Mouse (Mus musculus): ENCODE measurements around the gene Pdpn. TPM values are rescaled to one million over a fixed set of nuclear protein-coding genes. Genes with fewer than 3 reads are reported as not detected.
A peak's percentile ranks its signal among the peaks of the same experiment; 100 is the strongest.

Pdpn gene
- polyA plus RNA-seq, 1 experiment from 2014 or later: 54.8 TPM

DNA sequence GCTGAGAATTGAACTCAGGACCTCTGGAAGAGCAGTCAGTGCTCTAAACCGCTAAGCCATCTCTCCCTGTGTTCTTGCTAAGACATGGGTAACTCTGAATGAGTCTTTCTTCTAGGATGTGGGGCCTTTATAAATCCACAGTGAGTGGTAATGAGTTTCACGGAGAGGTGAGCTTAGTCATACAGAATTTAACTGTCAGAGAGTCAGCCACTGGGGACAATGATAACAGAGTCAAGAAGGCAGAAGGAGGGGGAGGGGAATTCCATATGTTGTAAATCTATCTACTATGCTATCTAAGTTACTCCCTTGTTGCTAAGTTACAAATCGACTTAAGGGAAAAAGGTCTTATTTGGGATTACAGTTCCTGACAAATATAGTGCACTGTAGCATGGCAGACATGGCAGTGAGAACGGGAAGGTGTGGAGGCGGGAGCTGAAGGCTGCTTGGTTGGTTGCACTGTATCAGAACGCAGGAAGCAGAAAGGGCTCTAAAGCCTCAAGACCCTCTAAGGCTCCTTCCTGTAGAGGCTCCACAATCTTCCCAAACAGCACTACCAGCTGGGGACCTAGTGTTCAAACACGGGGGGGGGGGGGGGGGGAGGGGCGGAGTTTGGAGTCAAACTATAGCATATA is 39.5 kb downstream of the Pdpn start:
- ATAC-seq (replicated peaks): peak; percentile 58
- H3K9ac ChIP-seq (replicated peaks): no peak overlapping the region
- WGBS: 63% methylated on average over 7 of the region's 8 CpGs
- no peaks in the 10 kb centered on the region for H3K27me3 ChIP-seq
- no peaks in the 10 kb centered on the region for H3K36me3 ChIP-seq
- no peak overlapping the region for H3K27ac ChIP-seq (replicated peaks)
- no peaks in the 10 kb centered on the region for H3K4me1 ChIP-seq
- H3K9me3 ChIP-seq: no peaks in the 10 kb centered on the region
- no peak overlapping the region for H3K4me3 ChIP-seq
- H3K4me2 ChIP-seq (replicated peaks): no peak overlapping the region

DNA sequence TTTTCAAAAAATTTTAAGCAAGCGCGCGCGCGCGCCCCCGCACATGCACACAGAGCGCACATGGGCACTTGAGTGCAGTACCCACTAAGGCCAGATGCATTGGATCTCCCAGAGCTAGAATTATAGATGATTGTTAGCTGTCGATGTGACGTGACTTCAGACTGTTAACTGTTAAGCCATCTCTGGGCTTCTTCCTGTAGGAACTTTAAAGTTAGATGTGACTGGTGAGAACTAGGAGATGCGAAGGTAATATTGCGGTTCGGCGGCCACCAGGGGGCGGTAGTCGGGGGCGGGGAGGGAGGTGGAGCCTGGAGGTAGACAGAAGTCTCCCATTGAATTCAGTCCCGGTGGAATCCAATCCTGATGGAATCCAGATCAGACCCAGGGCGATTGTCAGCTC is 40.8 kb downstream of the Pdpn start:
- no peak overlapping the region for H3K4me3 ChIP-seq
- peak overlapping the region; percentile 24; the same call in 1 of the 2 replicates for H3K4me2 ChIP-seq (replicated peaks)
- H3K9me3 ChIP-seq: no peaks in the 10 kb centered on the region
- no peaks in the 10 kb centered on the region for H3K4me1 ChIP-seq
- H3K27ac ChIP-seq (replicated peaks): no peak overlapping the region
- WGBS: 39% methylated on average over 19 of the region's 19 CpGs
- H3K27me3 ChIP-seq: no peaks in the 10 kb centered on the region
- H3K36me3 ChIP-seq: no peaks in the 10 kb centered on the region
- ATAC-seq (replicated peaks): peak; percentile 32; the same call in 1 of the 2 replicates
- H3K9ac ChIP-seq (replicated peaks): no peak overlapping the region

DNA sequence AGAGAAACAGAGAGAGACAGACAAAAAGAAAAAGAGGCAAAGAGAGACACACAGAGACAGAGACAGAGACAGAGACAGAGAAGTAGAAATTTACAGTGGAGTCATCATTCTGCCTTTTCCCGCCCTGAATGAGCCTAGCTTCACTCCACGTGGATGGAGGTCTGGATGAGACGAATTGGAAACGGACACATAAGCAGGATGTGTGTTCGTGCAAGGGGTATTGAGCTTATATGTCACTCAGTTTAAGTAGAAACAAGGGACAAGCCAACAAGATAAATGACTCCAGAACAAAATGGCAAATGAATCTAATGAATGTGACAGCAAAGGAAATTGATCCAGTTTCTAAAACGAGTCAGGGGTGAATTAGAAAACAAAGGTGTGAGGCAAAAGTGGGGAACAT is 41.4 kb downstream of the Pdpn start:
- no peak overlapping the region for H3K27ac ChIP-seq (replicated peaks)
- H3K4me3 ChIP-seq: no peak overlapping the region
- 57% methylated on average over 6 of the region's 6 CpGs for WGBS
- no peak overlapping the region for H3K9ac ChIP-seq (replicated peaks)
- no peaks in the 10 kb centered on the region for H3K9me3 ChIP-seq
- no peaks in the 10 kb centered on the region for H3K36me3 ChIP-seq
- no peak for ATAC-seq (replicated peaks)
- no peaks in the 10 kb centered on the region for H3K4me1 ChIP-seq
- no peaks in the 10 kb centered on the region for H3K27me3 ChIP-seq
- H3K4me2 ChIP-seq (replicated peaks): no peak overlapping the region

DNA sequence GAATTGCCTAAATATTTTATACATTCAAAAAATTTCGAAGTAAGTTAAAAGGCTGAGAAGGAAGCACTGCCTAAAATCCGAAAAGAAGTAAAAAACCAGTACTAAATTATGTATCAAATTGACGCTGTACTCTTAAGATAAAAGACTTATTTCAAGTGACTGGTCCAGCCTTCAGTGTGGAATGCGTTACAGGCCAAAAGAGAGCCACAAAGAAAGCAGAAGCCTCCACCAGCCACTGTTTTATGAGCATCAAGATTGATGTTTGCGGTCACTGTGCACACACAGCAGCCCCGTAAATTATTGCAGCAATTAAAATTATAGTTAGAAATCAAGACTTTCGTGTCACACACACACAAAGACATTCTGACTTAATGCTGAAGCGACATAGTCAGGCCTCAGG is 43.8 kb downstream of the Pdpn start:
- H3K36me3 ChIP-seq: no peaks in the 10 kb centered on the region
- ATAC-seq (replicated peaks): no peak
- H3K4me3 ChIP-seq: no peak overlapping the region
- H3K9ac ChIP-seq (replicated peaks): no peak overlapping the region
- 84% methylated on average over 8 of the region's 8 CpGs for WGBS
- H3K4me2 ChIP-seq (replicated peaks): no peak overlapping the region
- no peaks in the 10 kb centered on the region for H3K9me3 ChIP-seq
- no peak overlapping the region for H3K27ac ChIP-seq (replicated peaks)
- no peaks in the 10 kb centered on the region for H3K4me1 ChIP-seq
- H3K27me3 ChIP-seq: no peaks in the 10 kb centered on the region

DNA sequence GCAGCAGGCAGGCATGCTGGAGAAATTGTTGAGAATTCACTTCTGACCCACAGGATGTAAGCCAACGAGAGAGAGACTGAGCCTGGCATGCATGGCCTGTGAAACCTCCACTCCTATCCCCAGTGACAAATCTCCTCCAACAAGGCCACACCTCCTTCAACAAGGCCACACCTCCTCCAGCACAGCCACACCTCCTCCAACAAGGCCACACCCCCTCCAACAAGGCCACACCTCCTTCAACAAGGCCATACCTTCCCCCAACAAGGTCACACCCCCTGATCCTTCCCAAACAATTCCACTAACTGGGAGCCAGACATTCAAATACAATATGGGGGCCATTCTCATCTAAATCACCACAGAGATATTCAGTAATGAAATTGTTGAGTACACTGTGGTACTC is 46.0 kb downstream of the Pdpn start:
- Histone ChIP-seq H3K27me3 (no peaks in the 10 kb centered on the region), H3K4me3 (no peak overlapping the region), H3K4me1 (no peaks in the 10 kb centered on the region), H3K4me2 (replicated peaks) (no peak overlapping the region), H3K36me3 (no peaks in the 10 kb centered on the region), H3K9me3 (no peaks in the 10 kb centered on the region), H3K27ac (replicated peaks) (no peak overlapping the region), H3K9ac (replicated peaks) (no peak overlapping the region)
- no peak for ATAC-seq (replicated peaks)
- WGBS: 77% methylated on average over 1 of the region's 1 CpGs

DNA sequence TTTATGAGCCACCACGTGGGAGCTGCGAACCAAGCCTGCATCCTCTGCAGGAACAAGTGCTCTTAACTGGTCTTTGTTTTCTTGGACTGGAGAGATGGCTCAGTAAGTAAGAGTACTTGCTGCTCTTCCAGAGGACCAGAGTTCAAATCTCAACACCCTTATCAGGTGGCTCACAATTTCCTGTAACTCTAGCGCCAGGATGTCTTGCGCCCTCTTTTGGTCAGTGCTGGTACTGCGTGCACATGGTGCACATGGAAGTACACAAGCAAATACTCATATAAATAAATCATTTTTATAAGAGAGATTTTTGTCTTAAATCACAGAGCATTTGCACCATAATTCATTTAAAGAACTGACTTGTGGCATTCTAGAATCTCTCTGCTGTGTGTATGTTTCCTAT is 51.3 kb downstream of the Pdpn start:
- H3K27ac ChIP-seq (replicated peaks): no peak overlapping the region
- ATAC-seq (replicated peaks): no peak
- H3K4me1 ChIP-seq: no peaks in the 10 kb centered on the region
- H3K36me3 ChIP-seq: no peaks in the 10 kb centered on the region
- H3K4me3 ChIP-seq: no peak overlapping the region
- H3K4me2 ChIP-seq (replicated peaks): no peak overlapping the region
- H3K27me3 ChIP-seq: no peaks in the 10 kb centered on the region
- 83% methylated on average over 5 of the region's 5 CpGs for WGBS
- no peak overlapping the region for H3K9ac ChIP-seq (replicated peaks)
- H3K9me3 ChIP-seq: no peaks in the 10 kb centered on the region

DNA sequence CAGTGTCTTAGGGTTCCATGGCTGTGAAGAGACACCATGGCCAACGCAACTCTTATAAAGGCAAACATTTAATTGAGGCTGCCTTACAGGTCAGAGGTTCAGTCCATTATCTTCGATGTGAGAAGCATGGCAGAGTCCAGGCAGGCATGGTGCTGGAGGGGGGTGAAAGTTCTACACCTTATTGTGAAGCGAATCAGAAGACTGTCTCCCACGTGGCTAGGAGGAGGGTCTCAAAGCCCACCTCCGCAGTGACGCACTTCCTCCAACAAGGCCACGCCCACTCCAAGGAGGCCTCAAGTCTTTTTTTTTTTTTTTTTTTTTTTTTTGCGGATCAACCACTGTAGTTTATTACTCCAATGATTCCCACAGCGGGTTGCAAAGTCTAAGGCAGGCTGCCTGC is 58.1 kb downstream of the Pdpn start:
- no peaks in the 10 kb centered on the region for H3K36me3 ChIP-seq
- no peak overlapping the region for H3K9ac ChIP-seq (replicated peaks)
- H3K4me1 ChIP-seq: peaks cover 5% of the 10 kb centered on the region
- WGBS: 78% methylated on average over 9 of the region's 9 CpGs
- no peak overlapping the region for H3K27ac ChIP-seq (replicated peaks)
- no peaks in the 10 kb centered on the region for H3K9me3 ChIP-seq
- no peak for ATAC-seq (replicated peaks)
- H3K4me2 ChIP-seq (replicated peaks): no peak overlapping the region
- H3K4me3 ChIP-seq: no peak overlapping the region
- no peaks in the 10 kb centered on the region for H3K27me3 ChIP-seq

DNA sequence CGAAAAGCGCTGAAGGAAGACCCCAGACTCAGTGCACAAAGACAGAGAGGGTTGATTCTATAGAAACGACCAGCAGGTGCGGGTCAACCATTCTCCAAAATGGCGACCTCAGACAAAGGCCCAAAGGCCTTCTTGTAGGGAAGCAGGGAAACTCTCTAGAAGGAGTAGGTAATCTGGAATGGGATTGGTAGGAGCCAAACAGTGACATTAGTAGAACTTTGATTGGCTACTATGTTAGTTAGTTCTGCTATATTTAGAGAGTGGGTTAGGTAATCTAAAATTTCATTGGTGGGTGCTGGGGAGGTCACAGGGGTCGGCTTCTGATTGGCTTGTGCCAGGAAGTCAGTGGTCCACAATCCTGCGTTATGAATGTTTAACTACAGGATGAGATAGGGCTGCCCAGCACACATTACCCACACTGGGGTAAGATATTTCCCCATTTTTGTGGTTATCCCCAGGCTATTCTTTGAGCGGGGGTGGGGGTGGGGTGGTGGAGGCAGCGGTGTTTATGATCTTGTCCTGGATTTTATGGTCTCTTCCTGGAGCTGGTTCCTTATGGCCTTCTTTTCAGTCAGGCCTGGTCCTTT is 59.7 kb downstream of the Pdpn start:
- Histone ChIP-seq H3K27me3 (no peaks in the 10 kb centered on the region), H3K27ac (replicated peaks) (no peak overlapping the region), H3K9me3 (no peaks in the 10 kb centered on the region), H3K4me2 (replicated peaks) (no peak overlapping the region), H3K36me3 (no peaks in the 10 kb centered on the region), H3K9ac (replicated peaks) (no peak overlapping the region), H3K4me1 (peaks cover 5% of the 10 kb centered on the region), H3K4me3 (no peak overlapping the region)
- ATAC-seq (replicated peaks): no peak
- WGBS: 96% methylated on average over 9 of the region's 9 CpGs

DNA sequence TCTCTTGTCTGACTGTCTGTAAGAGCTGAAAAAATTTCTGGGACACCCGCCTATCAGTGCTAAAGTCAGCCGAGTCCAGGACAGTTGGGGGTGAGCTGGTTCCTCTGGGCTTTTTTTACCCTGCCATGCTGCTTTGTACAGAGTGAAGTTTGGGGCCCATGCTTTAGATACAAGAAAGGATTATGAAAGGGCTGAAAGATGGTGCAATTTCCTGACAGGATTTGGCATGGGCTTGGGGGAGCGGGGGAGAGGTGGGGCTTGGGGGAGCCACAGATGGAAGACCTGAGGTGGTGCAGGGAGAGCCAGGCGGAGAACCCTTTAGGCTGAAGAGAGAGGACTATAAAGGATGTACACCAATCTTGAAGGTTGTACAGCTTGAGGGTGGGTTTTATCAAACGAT is 60.2 kb downstream of the Pdpn start:
- 94% methylated on average over 5 of the region's 5 CpGs for WGBS
- Histone ChIP-seq H3K36me3 (no peaks in the 10 kb centered on the region), H3K4me2 (replicated peaks) (no peak overlapping the region), H3K27me3 (no peaks in the 10 kb centered on the region), H3K4me1 (peaks cover 5% of the 10 kb centered on the region), H3K27ac (replicated peaks) (no peak overlapping the region), H3K9ac (replicated peaks) (no peak overlapping the region), H3K4me3 (no peak overlapping the region), H3K9me3 (no peaks in the 10 kb centered on the region)
- ATAC-seq (replicated peaks): no peak

DNA sequence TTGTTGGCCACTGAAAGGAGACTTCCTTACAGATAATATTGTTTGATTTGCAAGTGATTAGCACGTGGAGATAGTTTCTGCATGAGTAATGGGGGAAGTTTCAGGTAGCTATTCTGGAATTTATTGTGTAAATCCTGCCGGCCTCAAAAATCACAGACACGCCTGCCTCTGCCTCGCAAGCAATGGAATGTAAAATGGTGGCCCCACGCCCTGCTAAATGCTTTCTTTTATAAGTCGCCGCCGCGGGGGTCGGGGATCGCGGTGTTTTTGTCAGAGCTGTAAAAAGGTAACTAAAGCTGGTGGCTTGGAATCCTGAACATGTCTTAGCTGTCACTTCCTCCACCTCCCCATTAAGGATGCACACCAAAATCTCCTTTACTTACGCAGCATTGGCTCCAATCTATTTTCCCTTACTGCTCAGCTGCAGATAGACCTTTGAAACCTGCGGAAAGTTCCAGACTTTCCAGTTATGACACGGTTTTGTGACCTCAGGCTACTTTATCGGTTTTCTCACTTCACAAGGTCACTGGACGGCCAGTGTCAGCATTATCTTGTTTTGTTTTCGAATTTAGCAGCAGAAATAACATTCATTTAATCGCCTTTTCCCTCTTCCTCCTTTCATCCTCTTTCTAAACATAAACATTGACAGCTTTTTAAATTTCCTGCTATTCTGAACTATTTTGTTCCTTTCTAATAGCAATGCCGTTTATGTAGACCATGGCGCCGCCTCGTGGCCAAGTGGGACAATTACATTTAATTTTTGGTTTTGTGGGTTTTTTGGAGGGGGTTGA is 60.9 kb downstream of the Pdpn start:
- no peak for ATAC-seq (replicated peaks)
- no peaks in the 10 kb centered on the region for H3K9me3 ChIP-seq
- peaks cover 5% of the 10 kb centered on the region for H3K4me1 ChIP-seq
- no peak overlapping the region for H3K9ac ChIP-seq (replicated peaks)
- no peak overlapping the region for H3K27ac ChIP-seq (replicated peaks)
- no peak overlapping the region; the same call in 1 of the 2 replicates for H3K4me2 ChIP-seq (replicated peaks)
- H3K36me3 ChIP-seq: no peaks in the 10 kb centered on the region
- H3K4me3 ChIP-seq: no peak overlapping the region
- no peaks in the 10 kb centered on the region for H3K27me3 ChIP-seq
- WGBS: 26% methylated on average over 23 of the region's 23 CpGs

DNA sequence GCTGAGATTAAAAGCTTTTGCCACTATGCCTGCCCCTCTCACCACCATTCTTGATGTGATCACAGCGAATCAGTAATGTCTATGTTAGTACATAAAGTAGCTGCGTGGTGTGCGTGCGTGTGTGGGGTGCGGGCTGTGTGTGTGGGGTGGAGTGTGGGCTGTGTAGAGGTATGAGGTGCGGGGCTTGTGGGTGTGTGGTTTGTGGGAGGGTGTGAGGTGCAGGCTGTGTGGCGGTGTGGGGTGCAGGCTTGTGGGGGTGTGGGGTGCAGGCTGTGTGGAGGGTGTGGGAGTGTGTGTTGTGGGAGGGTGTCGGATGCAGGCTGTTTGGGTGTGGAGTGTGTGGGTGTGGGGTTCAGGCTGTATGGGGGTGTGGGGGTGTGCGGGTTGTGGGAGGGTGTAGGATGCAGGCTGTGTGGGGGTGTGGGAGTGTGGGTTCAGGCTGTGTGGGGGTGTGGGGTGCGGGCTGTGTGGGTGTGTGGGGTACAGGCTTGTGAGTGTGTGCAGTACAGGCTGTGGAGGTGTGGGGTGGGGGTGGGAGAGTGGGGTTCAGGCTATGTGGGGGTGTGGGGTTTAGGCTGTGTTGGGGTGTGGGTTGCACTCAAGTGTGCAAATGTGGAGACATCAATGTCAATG is 67.5 kb downstream of the Pdpn start:
- Histone ChIP-seq H3K4me3 (no peak overlapping the region), H3K27me3 (no peaks in the 10 kb centered on the region), H3K36me3 (no peaks in the 10 kb centered on the region), H3K4me1 (no peaks in the 10 kb centered on the region), H3K9ac (replicated peaks) (no peak overlapping the region), H3K9me3 (no peaks in the 10 kb centered on the region), H3K27ac (replicated peaks) (no peak overlapping the region), H3K4me2 (replicated peaks) (no peak overlapping the region)
- 96% methylated on average over 10 of the region's 10 CpGs for WGBS
- peak; percentile 35; the same call in 1 of the 2 replicates for ATAC-seq (replicated peaks)

DNA sequence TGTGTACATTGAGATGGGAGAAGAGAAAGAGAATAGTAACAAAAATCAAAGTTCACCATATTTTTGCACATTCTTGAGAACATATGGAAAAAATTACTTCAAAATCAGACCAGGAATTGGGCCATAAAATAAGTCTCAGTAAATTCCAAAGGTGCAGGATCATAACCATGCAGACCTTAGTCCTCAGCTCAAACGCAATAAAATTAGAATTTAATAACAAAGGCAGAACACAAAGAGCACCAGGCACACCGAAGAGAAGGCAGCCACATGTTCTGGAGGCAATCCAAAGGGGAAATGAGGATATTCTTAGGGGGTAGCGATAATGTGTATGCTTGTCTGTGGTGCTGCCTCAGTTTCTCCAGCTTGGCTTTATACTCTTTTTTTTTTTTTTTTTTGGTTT is 68.3 kb downstream of the Pdpn start:
- H3K27ac ChIP-seq (replicated peaks): no peak overlapping the region
- no peaks in the 10 kb centered on the region for H3K4me1 ChIP-seq
- H3K9me3 ChIP-seq: no peaks in the 10 kb centered on the region
- ATAC-seq (replicated peaks): no peak
- no peak overlapping the region for H3K9ac ChIP-seq (replicated peaks)
- WGBS: 82% methylated on average over 3 of the region's 3 CpGs
- no peaks in the 10 kb centered on the region for H3K27me3 ChIP-seq
- H3K4me3 ChIP-seq: no peak overlapping the region
- no peaks in the 10 kb centered on the region for H3K36me3 ChIP-seq
- H3K4me2 ChIP-seq (replicated peaks): no peak overlapping the region
